Mouse (Mus musculus) skeletal muscle tissue, adult 2 months (tissue): ENCODE data around the gene Ropn1.
"Not testable (repeated sequence)": the region's sequence is repeated elsewhere in the genome, so short reads cannot be mapped to it uniquely, and the experiment has no call there.

ENCODE experiments used
- DNase-seq: peaks from one replicate; pipeline ENCODE4 v3.0.0-alpha.2; 2012; ENCODE audit warnings: low read depth, low spot score

The Ropn1 gene

GRCm38 (mm10) chr16:34690334-34691144 lies 40.8 kb downstream of the Ropn1 start, which contains the start of gene Ccdc14:
TSS of gene Ccdc14 (plus strand) at chr16:34690616.
- peak; percentile 86 for DNase-seq

GRCm38 (mm10) chr16:34691156-34691555 lies 41.4 kb downstream of the Ropn1 start:
- DNase-seq = no peak

- DNase-seq = no peak
These were observed 44.8 kb downstream of the Ropn1 start for GRCm38 (mm10) chr16:34694477-34694876.

DNA sequence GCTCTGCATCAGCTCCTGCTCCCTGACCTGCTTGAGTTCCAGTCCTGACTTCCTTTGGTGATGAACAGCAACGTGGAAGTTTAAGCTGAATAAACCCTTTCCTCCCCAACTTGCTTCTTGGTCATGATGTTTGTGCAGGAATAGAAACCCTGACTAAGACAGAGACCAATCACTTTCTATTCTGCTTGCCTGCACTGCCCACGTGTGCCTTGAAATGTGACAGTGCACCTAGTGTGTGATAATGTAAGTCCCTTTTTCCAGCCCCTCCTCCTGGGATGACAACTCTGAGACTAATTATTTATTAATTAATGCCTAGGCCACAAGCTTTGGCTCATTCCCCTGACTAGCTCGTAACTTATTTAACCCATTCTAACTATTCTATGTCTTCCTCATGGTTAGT lies 49.0 kb downstream of the Ropn1 start:
- DNase-seq = not testable (repeated sequence)

DNA sequence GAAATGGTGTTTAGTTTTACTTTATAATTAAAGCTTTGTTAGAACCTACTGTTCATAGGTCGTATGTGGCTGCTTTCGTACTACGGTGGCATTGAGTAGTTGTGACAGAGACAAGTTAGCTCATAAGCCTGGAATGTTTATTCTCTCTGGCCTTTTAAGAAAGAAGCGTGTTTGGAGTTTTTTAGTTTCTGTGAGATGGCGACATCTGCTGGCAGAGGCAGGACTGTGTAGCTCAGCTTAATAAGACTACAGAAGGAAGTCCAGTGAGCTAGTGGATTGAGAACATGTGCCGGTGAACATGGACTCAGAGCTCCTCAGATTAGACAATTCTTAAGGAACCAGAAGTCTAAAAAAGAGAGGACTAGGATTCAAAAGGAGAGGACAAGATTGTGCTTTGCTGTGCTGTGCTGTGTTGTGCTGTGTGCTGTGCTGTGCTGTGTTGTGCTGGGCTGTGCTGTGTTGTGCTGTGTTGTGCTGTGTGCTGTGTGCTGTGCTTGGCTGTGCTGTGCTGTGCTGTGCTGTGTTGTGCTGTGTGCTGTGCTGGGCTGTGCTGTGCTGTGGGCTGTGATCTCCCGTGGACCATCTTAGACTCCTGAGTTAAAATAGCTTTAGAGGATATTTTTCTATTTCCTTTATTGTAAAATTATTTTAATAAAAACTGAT lies 50.6 kb downstream of the Ropn1 start:
- DNase-seq = peak; percentile 58

- no peak for DNase-seq
These were observed 51.1 kb downstream of the Ropn1 start for GRCm38 (mm10) chr16:34700828-34701216.

DNA sequence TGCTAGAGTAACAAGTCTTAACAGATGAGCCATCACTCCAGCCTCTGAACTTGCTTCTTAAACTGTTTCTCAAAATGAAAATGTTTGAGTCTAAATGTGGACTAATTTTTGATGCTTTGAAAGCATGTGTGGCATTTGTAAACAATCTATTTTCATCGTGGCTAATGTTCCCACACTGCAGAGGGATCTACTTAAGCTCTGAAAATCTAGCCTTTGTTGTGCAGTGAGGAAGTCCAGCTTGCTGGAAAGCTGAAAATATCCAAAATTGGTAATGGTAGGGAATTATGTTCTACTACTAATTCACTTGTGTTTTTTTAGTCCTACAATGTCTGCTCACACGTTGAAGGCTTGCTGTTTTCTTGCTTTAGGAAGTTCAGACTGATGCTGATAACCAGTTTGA lies 56.3 kb downstream of the Ropn1 start:
- no peak for DNase-seq

DNA sequence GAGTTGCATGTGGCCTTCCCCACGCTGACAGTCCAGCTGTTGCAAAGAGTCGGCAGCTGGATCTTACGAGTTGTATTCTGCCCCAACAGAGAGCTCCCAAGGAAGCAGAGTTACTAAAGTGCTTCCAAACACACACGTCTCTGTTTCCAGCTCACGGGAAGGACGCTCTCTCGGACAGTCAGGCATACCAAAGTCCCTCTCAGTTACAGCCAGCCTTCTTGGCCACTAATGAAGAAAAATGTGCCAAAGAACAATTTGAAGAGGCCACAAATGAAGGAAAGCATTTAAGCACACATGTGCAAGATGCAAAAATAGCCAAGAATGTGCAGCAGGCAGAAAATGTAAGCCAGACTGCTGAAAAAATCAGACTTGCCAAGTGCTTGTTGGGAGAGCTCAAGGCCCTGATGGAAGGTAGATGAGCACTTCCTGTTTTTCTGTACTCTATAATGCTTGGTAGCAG lies 56.8 kb downstream of the Ropn1 start:
- DNase-seq = peak; percentile 42

GRCm38 (mm10) chr16:34711481-34711880 lies 61.8 kb downstream of the Ropn1 start:
- DNase-seq = no peak

DNA sequence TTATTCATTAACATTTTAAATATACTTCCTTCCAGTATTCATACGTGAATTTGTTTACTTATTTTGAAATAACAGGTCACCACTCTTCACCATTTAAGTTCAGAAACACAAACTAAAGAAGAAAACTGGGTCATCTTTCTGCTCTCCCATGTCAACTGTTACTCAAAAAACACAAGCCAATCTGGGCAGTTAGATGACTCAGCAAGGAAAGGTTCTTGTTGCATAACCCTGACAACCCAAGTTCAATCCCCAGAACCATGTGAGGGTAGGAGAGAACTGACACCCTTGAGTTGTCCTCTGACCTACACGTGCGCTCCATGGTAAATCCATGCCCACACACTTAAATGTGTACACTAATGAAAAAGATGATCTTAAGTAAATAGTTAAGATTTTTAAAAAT lies 75.4 kb downstream of the Ropn1 start:
- no peak for DNase-seq
